Mouse (Mus musculus) embryo, embryonic 10.5 days (tissue): ENCODE measurements around the gene Cobll1.

Experiments
- DNase-seq: peaks from one replicate; pipeline ENCODE4 v3.0.0-alpha.2; 2015; ENCODE audit warnings: low spot score

Cobll1 gene

GRCm38 (mm10) chr2:65147431-65147830 lies 91.8 kb downstream of the Cobll1 start:
- DNase-seq, result no peak

- DNase-seq, result peak; percentile 82
These were observed 93.6 kb downstream of the Cobll1 start for GRCm38 (mm10) chr2:65145421-65146117.

GRCm38 (mm10) chr2:65141093-65141661 lies 98.0 kb downstream of the Cobll1 start:
- DNase-seq, result no peak

GRCm38 (mm10) chr2:65140330-65140922 lies 98.8 kb downstream of the Cobll1 start:
- DNase-seq, result no peak

- no peak for DNase-seq
These were observed 99.4 kb downstream of the Cobll1 start for GRCm38 (mm10) chr2:65139606-65140329.

- no peak for DNase-seq
These were observed 100.2 kb downstream of the Cobll1 start for GRCm38 (mm10) chr2:65138992-65139391.

GRCm38 (mm10) chr2:65126141-65126783 lies 112.9 kb downstream of the Cobll1 start:
- DNase-seq, result no peak

- no peak for DNase-seq
These were observed 115.5 kb downstream of the Cobll1 start for GRCm38 (mm10) chr2:65123702-65124101.

GRCm38 (mm10) chr2:65121435-65121834 lies 117.8 kb downstream of the Cobll1 start:
- peak; percentile 71 for DNase-seq

GRCm38 (mm10) chr2:65121012-65121411 lies 118.2 kb downstream of the Cobll1 start:
- no peak for DNase-seq

GRCm38 (mm10) chr2:65120112-65120511 lies 119.1 kb downstream of the Cobll1 start:
- DNase-seq, result no peak

GRCm38 (mm10) chr2:65119667-65120066 lies 119.5 kb downstream of the Cobll1 start:
- DNase-seq, result peak; percentile 45

GRCm38 (mm10) chr2:65119076-65119475 lies 120.1 kb downstream of the Cobll1 start:
- no peak for DNase-seq

GRCm38 (mm10) chr2:65117859-65118258 lies 121.3 kb downstream of the Cobll1 start:
- DNase-seq, result no peak

GRCm38 (mm10) chr2:65116428-65117125 lies 122.6 kb downstream of the Cobll1 start:
- DNase-seq, result no peak

- no peak for DNase-seq
These were observed 126.0 kb downstream of the Cobll1 start for GRCm38 (mm10) chr2:65113191-65113590.

GRCm38 (mm10) chr2:65104569-65104968 lies 134.6 kb downstream of the Cobll1 start:
- DNase-seq, result no peak

- DNase-seq, result no peak
These were observed 135.4 kb downstream of the Cobll1 start for GRCm38 (mm10) chr2:65103801-65104200.

- DNase-seq, result no peak
These were observed 137.8 kb downstream of the Cobll1 start for GRCm38 (mm10) chr2:65101388-65101787.

- no peak for DNase-seq
These were observed 139.2 kb downstream of the Cobll1 start for GRCm38 (mm10) chr2:65100001-65100400.

GRCm38 (mm10) chr2:65095571-65095970 lies 143.6 kb downstream of the Cobll1 start:
- no peak for DNase-seq

- no peak for DNase-seq
These were observed 145.2 kb downstream of the Cobll1 start for GRCm38 (mm10) chr2:65093990-65094389.
